Mouse (Mus musculus): ENCODE results near the gene Amelx.

Gene Amelx

DNA sequence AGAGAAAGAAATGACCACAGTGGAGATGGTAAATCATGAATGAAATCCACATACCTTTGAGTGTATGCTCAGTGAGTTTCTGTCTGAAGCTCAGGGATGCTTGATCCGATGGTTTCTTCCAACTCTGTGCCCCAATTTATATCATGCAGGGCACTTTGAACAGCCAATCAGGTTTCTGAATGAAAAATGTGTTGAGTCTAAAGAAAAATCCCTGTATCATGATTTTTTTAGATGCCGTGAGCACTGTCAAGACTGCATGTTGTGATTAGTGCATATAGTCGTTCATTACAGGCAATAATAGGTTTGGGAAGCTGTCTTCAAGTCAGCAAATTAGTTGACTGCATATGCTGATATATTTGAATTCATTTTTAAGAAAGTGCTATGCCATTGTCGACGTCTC, at the start of gene Amelx:
Gene Amelx, minus strand, starts transcription at position 101 of the 400 bp plus-strand sequence.
- no peak for DNase-seq (ENCODE audit: low read depth, low spot score)

DNA sequence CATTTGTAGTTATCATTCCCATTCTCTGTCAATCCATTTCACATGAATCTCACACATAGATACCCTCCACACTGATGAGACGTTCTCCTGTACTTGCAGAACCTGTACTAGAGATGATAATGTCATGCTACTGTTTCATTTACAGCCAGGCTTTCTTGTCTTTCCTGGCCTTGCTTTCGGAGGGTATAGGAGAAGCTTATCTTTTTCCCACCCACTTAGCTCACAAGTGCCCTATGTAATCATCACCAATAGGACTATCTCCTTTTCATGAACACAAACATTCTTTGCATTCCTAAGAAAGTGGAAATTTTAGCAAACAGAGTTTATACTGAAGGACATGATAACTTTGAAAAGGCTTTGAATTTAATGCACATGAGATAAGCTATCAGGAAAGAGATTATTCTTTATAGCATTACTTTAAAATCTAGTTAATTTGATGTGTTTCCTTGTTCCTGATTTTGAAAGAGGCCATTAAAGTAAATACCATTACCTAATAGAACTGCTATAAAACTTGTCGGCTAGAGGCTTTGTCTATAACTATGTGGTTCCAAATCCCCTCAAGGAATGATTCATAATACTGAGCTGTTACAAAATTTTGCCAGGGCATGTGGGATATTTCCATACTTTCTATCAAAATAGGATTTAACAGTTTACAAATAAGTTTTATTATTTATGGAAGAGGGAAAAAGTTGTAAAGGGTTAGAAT, 35.5 kb upstream of the Amelx start:
- DNase-seq (ENCODE audit: low read depth, low spot score): no peak

GRCm38 (mm10) chrX:169220064-169220463, 33.1 kb upstream of the Amelx start:
- no peak for DNase-seq (ENCODE audit: low read depth, low spot score)

DNA sequence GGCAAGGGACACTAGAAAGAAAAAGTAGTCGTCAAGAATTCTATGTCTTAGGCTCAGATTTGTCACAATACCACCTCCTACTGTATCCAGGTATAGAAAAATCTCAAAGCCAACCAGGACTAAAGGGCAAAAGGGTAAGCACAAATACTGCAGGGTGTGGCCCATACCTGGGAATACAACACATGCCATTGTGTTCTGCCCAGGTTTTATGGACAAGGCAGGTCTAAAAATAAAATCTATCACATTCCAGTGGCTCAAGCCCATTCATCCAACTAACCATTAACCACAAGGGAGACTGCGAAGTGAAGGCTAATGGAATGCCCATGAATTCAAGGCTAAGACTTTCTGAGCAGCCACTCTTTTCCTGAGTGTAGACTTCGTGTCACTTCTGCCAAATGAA, 23.0 kb upstream of the Amelx start:
- DNase-seq (ENCODE audit: low read depth, low spot score): no peak

DNA sequence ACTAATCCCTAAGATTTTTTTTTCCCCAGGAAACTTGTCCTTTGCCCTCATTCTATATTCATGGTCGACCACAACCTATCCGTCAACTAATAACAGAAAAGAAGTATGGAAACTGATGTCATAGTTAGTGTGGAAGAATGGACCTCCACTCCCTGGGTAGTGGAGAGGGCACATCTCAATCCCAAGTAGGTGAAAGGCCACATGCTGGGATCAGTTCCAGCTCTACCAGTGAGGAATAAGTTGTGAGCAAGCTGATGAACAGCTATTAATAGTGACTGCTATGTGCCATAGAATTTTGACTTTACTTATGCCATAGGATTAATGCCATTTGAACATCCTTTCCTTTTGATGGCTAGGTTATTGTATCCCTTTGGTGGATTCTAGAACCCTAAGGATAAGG, 8.4 kb downstream of the Amelx start:
- no peak for DNase-seq (ENCODE audit: low read depth, low spot score)

DNA sequence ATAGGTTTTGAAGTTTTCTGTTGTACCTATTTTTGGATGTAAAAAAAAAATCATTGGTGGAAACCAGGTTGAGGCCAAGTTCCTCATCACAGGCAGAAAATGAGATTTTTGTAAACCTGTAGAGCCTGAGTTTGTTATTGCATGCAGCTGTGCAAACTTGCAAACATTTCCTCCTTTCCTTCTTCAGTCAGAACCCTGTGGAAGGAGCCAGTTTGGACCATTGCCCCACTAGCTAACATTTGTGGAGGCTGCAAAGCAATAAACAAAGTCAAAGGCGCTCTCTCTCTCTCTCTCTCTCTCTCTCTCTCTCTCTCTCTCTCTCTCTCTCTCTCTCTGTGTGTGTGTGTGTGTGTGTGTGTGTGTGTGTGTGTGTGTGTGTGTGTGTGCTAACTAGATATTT, 13.2 kb downstream of the Amelx start:
- DNase-seq (ENCODE audit: low read depth, low spot score): no peak

- no peak for DNase-seq (ENCODE audit: low read depth, low spot score)
Observed at GRCm38 (mm10) chrX:169170981-169171380, 16.0 kb downstream of the Amelx start.

GRCm38 (mm10) chrX:169158385-169158784, 28.6 kb downstream of the Amelx start:
- no peak for DNase-seq (ENCODE audit: low read depth, low spot score)

DNA sequence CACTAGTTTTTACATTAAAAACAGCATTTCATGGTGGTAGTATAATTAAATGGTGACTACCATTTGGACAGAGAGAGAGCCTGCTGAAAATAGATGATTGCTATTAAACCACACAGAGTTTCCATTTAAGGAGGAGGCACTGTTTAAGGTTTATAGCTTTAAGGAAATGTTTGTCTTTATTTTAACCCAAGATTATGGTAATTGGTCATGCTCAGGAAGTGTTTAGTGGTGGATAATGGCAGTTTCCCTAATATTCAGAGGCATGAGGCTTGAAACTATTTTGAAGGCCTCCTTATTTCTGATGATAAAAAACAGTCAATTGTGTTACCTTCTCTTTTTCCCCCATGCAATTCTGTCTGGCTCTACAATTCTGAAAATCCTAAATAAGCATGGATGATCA, 33.2 kb downstream of the Amelx start:
- DNase-seq (ENCODE audit: low read depth, low spot score): no peak

DNA sequence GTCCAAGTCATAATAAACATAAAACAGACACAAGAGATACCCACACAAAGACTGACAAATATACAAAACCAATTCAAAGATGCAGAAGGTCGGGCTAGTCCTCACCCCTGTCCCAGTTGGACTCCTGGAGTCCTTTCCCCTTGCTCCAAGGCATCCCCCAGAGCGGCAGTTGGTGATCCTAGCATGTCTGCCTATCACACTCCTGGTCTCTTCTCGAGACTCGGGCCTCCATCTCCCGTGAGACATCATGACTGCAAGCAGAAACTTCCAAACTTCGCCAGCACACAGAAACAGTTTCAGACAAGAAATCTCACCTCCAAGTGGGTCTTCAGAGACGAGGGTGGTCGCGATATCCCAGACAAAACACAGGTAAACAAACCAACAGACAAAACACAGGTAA, 46.5 kb downstream of the Amelx start:
- DNase-seq (ENCODE audit: low read depth, low spot score): no peak

DNA sequence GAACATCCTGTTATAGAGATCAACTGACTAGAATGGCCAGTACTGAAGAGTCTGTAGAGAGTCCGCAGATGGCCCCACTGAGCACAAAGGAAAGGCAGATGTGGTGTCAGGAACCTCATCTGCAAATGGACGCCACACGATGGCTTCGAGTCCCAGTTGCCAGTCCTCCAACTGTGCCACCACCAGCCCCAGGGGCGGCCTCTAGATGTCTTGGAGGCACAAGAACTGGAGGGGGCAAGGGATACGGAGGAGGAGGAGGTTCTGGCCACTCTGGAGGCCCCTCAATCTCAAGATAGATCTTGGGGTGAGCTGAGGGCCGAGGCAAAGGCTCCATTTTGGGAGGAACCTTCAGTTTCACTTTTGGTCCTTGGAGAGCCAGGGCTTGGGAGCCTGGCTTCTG, 47.2 kb downstream of the Amelx start:
- no peak for DNase-seq (ENCODE audit: low read depth, low spot score)
